Mouse (Mus musculus): ENCODE results near the gene Klhdc4.

Klhdc4 gene

DNA sequence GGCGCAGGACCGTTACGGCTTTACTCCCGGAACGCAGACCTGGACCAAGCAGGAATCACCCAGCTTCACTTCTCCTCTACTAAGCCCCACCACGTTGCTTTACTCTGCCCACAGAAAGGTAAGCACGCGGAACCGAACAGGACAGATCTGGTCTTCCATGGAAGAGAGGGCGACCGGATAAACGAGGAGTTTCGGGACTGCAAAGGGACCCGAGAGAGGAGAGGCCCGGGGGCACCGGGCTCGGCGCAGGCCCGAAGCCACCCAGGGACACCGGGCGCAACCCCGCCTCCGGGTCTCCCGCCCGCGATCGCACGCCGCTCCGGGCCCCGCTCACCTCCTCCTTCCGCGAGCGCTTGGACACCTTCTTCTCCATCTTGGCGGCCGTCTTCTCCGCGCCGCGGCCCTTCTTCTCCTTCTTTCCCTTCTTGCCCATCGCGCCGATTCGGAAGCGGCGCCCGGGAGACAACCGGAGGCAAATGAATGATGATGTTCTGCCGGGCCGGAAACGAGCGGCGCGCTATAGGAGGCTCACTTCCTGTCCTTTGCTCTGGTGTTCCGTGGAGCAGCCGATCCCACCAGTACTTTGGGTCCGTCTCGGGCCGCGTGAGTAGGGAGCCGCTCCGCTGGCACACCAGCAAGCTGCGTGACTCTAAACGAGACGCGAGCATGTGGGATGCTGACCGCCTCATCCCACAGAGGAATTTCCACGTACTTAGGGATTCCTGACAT is at the start of gene Klhdc4:
Klhdc4 (minus strand) TSS at position 522 of the 729 bp plus-strand sequence.
- peak; percentile 93 for DNase-seq (ENCODE audit: low read depth, low spot score)

DNA sequence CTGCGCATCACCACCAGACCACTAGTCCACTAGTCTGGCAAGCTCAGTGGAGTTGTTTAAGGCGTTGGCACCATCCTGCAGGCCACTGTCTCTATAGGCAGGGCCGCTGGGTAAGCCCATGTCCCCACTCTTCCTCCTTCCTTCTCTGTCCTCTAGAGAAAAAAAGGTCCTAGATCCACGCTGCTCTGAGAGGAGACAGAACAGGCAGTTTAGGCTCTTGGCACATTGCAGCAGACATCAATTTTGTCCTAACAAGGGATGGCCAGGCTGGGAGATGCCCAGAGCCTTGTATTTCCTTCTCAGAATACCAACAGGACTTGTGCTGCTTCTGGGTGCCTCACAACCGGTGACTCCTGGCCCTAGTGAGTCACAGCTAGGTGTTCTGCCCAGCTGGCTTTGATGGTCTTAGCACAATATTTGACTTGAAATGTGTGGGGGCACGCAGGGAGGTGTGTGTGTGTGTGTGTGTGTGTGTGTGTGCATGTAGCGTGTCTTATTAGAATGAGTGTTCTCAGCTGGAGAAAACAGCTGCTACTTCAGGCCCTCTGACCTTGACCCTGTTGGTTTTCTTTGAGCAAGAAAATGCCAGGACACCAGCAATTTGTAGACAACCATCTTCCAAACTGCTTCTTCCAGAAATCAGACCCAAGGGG is 48.6 kb upstream of the Klhdc4 start:
- no peak for DNase-seq (ENCODE audit: low read depth, low spot score)

GRCm38 (mm10) chr8:121877212-121877611 is 47.8 kb upstream of the Klhdc4 start:
- DNase-seq (ENCODE audit: low read depth, low spot score): no peak

DNA sequence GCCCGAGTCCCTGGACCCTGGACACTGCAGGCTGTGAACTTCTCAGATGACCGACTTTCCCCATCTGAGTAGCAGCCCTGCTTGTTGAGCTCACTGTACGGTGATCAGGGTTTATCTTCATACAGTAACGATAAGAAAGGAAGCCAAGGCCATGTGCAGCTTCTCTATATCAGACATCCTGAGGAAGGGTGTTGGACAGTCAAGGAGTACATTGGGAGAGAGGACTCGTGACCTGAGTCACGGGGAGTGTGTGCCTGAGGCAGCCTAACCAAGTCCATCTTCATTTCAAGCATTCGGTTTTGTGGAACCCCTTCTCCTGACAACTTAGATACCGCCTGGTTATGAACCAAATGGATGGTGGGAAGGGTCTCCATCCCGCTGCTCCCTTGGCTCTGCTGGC is 46.1 kb upstream of the Klhdc4 start:
- DNase-seq (ENCODE audit: low read depth, low spot score): no peak

GRCm38 (mm10) chr8:121875045-121875444 is 45.7 kb upstream of the Klhdc4 start:
- DNase-seq (ENCODE audit: low read depth, low spot score): no peak

- DNase-seq (ENCODE audit: low read depth, low spot score): no peak
These were observed 44.7 kb upstream of the Klhdc4 start for GRCm38 (mm10) chr8:121874031-121874430.

- DNase-seq (ENCODE audit: low read depth, low spot score): no peak
These were observed 42.6 kb upstream of the Klhdc4 start for GRCm38 (mm10) chr8:121871833-121872440.

- no peak for DNase-seq (ENCODE audit: low read depth, low spot score)
These were observed 40.8 kb upstream of the Klhdc4 start for GRCm38 (mm10) chr8:121870190-121870589.

GRCm38 (mm10) chr8:121868896-121869295 is 39.5 kb upstream of the Klhdc4 start:
- DNase-seq (ENCODE audit: low read depth, low spot score): no peak

- no peak for DNase-seq (ENCODE audit: low read depth, low spot score)
These were observed 38.8 kb upstream of the Klhdc4 start for GRCm38 (mm10) chr8:121868196-121868595.

- DNase-seq (ENCODE audit: low read depth, low spot score): no peak
These were observed 36.0 kb upstream of the Klhdc4 start for GRCm38 (mm10) chr8:121865356-121865755.

GRCm38 (mm10) chr8:121861806-121862548 is 32.6 kb upstream of the Klhdc4 start:
- peak; percentile 67 for DNase-seq (ENCODE audit: low read depth, low spot score)

GRCm38 (mm10) chr8:121861276-121861675 is 31.9 kb upstream of the Klhdc4 start:
- no peak for DNase-seq (ENCODE audit: low read depth, low spot score)

GRCm38 (mm10) chr8:121857747-121858146 is 28.4 kb upstream of the Klhdc4 start:
- no peak for DNase-seq (ENCODE audit: low read depth, low spot score)

- no peak for DNase-seq (ENCODE audit: low read depth, low spot score)
These were observed 28.0 kb upstream of the Klhdc4 start for GRCm38 (mm10) chr8:121857331-121857730.

- no peak for DNase-seq (ENCODE audit: low read depth, low spot score)
These were observed 26.8 kb upstream of the Klhdc4 start for GRCm38 (mm10) chr8:121856071-121856746.

DNA sequence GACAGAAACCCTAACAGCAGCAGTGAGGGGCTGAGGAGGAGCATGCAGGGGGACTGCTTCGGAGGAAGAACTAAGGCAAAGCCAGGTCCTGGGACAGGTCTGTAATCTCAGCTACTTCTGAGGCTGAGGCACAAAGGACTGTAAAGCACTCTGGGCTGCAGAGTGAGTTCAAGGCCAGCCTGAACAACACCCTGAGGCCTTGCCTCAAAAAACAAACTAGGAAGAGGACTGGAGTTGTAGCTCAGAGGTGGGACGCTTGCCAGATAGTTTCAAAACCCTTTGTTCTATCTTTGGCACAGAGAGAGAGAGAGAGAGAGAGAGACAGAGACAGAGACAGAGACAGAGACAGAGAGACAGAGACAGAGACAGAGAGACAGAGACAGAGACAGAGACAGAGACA is 24.2 kb upstream of the Klhdc4 start:
- no peak for DNase-seq (ENCODE audit: low read depth, low spot score)

- DNase-seq (ENCODE audit: low read depth, low spot score): no peak
These were observed 23.1 kb upstream of the Klhdc4 start for GRCm38 (mm10) chr8:121852464-121852863.

DNA sequence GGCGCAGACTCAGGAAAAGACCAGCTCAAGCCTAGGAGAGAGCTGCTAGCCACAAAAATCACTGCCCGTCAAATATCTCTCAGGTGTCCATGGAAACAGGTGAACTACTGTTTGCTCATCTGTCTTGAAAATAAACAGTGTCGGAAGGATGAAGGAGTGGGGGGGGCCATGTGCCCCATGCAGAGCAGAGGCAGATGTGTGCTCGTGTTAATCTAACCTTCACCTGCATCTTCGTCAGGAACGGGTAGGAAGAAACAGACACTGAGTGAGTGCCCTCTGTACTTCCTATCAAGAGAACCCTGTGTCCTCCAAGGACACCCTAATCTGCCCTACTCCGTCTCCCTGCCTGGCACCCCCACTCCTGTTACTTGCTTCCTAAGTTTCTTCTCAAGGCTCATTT is 22.3 kb upstream of the Klhdc4 start:
- no peak for DNase-seq (ENCODE audit: low read depth, low spot score)

- DNase-seq (ENCODE audit: low read depth, low spot score): peak; percentile 92
These were observed 21.6 kb upstream of the Klhdc4 start for GRCm38 (mm10) chr8:121850821-121851470.

DNA sequence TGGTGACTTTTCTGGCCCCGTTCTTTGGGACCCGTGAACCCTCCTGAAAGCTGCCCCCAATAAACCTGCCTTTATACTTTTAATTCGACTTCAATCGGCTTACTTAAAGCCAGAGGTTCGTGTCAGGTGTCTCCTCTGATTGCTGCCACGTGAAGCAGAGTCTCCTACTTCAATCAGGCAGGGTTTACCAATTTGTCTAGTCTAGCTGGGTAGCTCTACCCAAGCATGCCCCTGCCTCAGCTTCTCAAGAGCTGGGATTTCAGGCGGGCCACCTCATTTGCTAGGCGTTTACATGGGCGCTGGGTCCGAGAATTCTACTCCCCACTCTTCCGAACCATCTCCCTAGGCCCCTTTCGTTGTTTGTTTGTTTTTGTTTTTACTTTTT is 21.1 kb upstream of the Klhdc4 start:
- DNase-seq (ENCODE audit: low read depth, low spot score): no peak
